In genomic region chr2:173994301-173995073, GRCm38 (mm10) we compare ENCODE assay signal across 11 mouse cellular contexts.
A peak's percentile ranks its signal among the peaks of the same experiment; 100 is the strongest.
DNase-seq lines count a peak whose midpoint lies in the region; ATAC-seq and TF ChIP-seq lines count a peak whose summit lies in the region.
"Had no signal": no experiment of that assay in that cellular context is flagged by ENCODE, and none has a peak within 500 bp of the region (broad histone marks: within the 10 kb centered on the region; RNA-seq: fewer than 3 reads in every experiment).

No protein-coding gene starts in this region.

- 24% methylated on average over 13 of the region's 13 CpGs for WGBS in lung, embryonic 14.5 days
- 33% methylated on average over 13 of the region's 13 CpGs for whole genome bisulfite sequencing in hindbrain, embryonic 15.5 days
- WGBS in limb, embryonic 11.5 days: 19% methylated on average over 13 of the region's 13 CpGs

- H3K27ac ChIP-seq in lung, embryonic 14.5 days (ENCODE audit: low read depth): no peak overlapping the region
- H3K27ac ChIP-seq in hindbrain, embryonic 15.5 days (replicated peaks): no peak overlapping the region; the same call in 1 of the 2 replicates
- 0 out of 2 replicates have a peak overlapping the region, but pooled peaks have one; percentile 18 for H3K27ac ChIP-seq in limb, embryonic 11.5 days (replicated peaks; ENCODE audit: low read depth, low read length)

- H3K4me3 ChIP-seq in lung, embryonic 14.5 days (ENCODE audit: low read depth, low read length): no peak overlapping the region
- no peak overlapping the region for H3K4me3 ChIP-seq in hindbrain, embryonic 15.5 days
- no peak overlapping the region for H3K4me3 ChIP-seq in limb, embryonic 11.5 days (ENCODE audit: low read depth, low read length)

- peaks cover 10% of the 10 kb centered on the region; the same call in 1 of the 2 replicates for H3K4me1 ChIP-seq in lung, embryonic 14.5 days (ENCODE audit: insufficient read depth)
- H3K4me1 ChIP-seq in hindbrain, embryonic 15.5 days (replicated peaks): peaks cover 29% of the 10 kb centered on the region
- H3K4me1 ChIP-seq in limb, embryonic 11.5 days (ENCODE audit: control insufficient read depth, insufficient read depth, low read length): peaks cover 11% of the 10 kb centered on the region

- ATAC-seq in lung, embryonic 14.5 days (ENCODE audit: insufficient read depth): no peak
- peak; percentile 63; the same call in 1 of the 2 replicates for ATAC-seq in hindbrain, embryonic 15.5 days (ENCODE audit: low FRiP score, low read depth)
- ATAC-seq in limb, embryonic 11.5 days (ENCODE audit: insufficient number of reproducible peaks, low FRiP score, low TSS enrichment, low read depth): peak; percentile 56; the same call in 1 of the 2 replicates

- H3K9ac ChIP-seq in lung, embryonic 14.5 days: no peak overlapping the region
- no peak overlapping the region for H3K9ac ChIP-seq in hindbrain, embryonic 15.5 days
- no peak overlapping the region; the same call in 1 of the 2 replicates for H3K9ac ChIP-seq in limb, embryonic 11.5 days (ENCODE audit: low read length)

- intact Hi-C loops in gastrocnemius, postnatal 14 days (cut with DNase I; ENCODE audit: low total_unique reads): no loop called here

- peak; percentile 28 for DNase-seq in lung, embryonic 14.5 days
- no peak for DNase-seq in lung, postnatal 36 days
- peak; percentile 47 for DNase-seq in limb, embryonic 11.5 days (ENCODE audit: low spot score)
- DNase-seq in retina, embryonic 14.5 days (ENCODE audit: low spot score): peak; percentile 54
- no peak for DNase-seq in heart, postnatal 4 days
- DNase-seq in adrenal gland, adult (ENCODE audit: inconsistent age in 2 of 2, low spot score in 1 of 2): no peak
- no peak for DNase-seq in gastrocnemius, postnatal 14 days
- DNase-seq: heart, postnatal 14 days; thymus, postnatal 25 days had no signal

- no peak for TF ChIP-seq CTCF in lung, embryonic 14.5 days (IDR thresholded peaks at IDR 0.05; ENCODE audit: low read depth)

- H3K9me3 ChIP-seq in lung, embryonic 14.5 days (ENCODE audit: low read depth, low read length): no peaks in the 10 kb centered on the region
- no peaks in the 10 kb centered on the region for H3K9me3 ChIP-seq in hindbrain, embryonic 15.5 days
- no peaks in the 10 kb centered on the region for H3K9me3 ChIP-seq in limb, embryonic 11.5 days (ENCODE audit: control insufficient read depth, low read length)

- H3K4me2 ChIP-seq in lung, embryonic 14.5 days: no peak overlapping the region
- no peak overlapping the region for H3K4me2 ChIP-seq in hindbrain, embryonic 15.5 days
- H3K4me2 ChIP-seq in limb, embryonic 11.5 days (ENCODE audit: low read depth, severe bottlenecking): peak overlapping the region; percentile 13; the same call in 1 of the 2 replicates
- H3K4me2 ChIP-seq: liver, embryonic 11.5 days had no signal

- no peaks in the 10 kb centered on the region for H3K27me3 ChIP-seq in lung, embryonic 14.5 days (ENCODE audit: insufficient read depth, low read length)
- no peaks in the 10 kb centered on the region for H3K27me3 ChIP-seq in hindbrain, embryonic 15.5 days
- no peaks in the 10 kb centered on the region for H3K27me3 ChIP-seq in limb, embryonic 11.5 days (ENCODE audit: control insufficient read depth, insufficient read depth, low read length)

- no peaks in the 10 kb centered on the region for H3K36me3 ChIP-seq in lung, embryonic 14.5 days (ENCODE audit: insufficient read depth)
- no peaks in the 10 kb centered on the region for H3K36me3 ChIP-seq in hindbrain, embryonic 15.5 days
- no peaks in the 10 kb centered on the region for H3K36me3 ChIP-seq in limb, embryonic 11.5 days (ENCODE audit: control insufficient read depth, insufficient read depth, low read length)

Comparison
In these comparisons a context has a peak if more than half of its experiments do, and no peak if none do; other contexts are left out.
1. DNase-seq: peak in lung, embryonic 14.5 days (single experiment), limb, embryonic 11.5 days (single experiment) and retina, embryonic 14.5 days (single experiment); none in lung, postnatal 36 days (single experiment), heart, postnatal 4 days (single experiment), adrenal gland, adult (0 of 2) and gastrocnemius, postnatal 14 days (single experiment).